Mouse (Mus musculus) CD8-positive naive resting alpha-beta T cell, adult 2 months (primary cell): ENCODE measurements at regions not wholly inside any gene's neighbourhood (a gene's known extent, or its start where the extent isn't known, plus 50 kb on each side); places are given as distances from the start of the nearest gene placed in this dataset.

Experiments
- DNase-seq, 2 experiments: peaks; one replicate each; pipeline ENCODE4 v3.0.0; 2022; ENCODE audit warnings: low read depth in 2 of 2, low spot score in 2 of 2

DNA sequence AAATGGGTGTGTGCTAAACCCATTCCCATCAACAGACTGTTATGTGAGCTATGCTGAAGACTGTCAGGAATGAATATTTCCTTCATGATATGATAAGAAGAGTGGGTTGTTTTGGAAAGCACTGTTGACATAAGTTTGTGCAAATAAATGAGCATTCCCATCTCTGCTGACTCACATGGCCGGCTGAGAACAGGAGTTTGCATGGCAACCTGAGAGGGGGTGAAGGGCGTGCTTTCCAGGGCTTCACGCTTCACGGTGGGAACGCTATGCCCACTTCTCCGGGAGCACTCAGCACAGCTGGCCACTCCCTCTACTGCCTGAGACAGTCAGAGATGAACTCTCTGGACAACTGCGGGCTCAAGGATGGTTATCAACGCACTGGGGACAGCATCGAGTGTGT lies 348.9 kb upstream of the Slc24a5 start:
- no peak for DNase-seq

DNA sequence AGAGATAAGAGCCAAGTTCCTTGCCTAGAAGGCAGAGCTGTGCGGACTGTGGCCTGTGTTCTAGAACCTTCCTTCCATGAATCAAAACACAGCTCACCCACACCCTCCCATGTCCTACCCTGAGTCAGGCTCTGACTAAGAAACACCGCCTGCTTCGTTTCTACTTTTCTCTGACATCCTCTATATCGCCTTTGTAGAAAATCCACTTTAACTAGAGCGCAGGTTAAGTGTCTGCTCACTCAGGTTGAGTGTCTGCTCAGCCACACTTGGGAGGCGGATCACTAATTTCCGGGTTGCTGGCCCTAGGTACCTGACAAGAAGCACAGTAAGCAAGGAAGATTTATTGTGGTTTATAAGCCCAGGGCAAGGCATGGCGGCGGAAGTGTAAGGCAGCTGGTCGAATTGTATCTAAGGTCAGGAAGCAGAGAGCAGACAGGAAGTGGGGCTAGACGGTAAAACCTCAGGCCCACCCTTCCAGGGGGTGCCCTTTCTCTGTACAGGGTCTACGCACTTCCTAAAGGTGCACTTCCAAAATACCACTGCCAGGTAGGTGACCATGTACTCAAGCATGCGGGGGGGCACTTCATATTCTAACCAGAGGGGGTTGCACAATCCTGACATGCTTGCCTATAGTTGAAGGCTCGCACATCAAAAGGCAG lies 348.0 kb upstream of the Slc24a5 start:
- peak in 1 of 2 experiments; percentile 14 for DNase-seq

DNA sequence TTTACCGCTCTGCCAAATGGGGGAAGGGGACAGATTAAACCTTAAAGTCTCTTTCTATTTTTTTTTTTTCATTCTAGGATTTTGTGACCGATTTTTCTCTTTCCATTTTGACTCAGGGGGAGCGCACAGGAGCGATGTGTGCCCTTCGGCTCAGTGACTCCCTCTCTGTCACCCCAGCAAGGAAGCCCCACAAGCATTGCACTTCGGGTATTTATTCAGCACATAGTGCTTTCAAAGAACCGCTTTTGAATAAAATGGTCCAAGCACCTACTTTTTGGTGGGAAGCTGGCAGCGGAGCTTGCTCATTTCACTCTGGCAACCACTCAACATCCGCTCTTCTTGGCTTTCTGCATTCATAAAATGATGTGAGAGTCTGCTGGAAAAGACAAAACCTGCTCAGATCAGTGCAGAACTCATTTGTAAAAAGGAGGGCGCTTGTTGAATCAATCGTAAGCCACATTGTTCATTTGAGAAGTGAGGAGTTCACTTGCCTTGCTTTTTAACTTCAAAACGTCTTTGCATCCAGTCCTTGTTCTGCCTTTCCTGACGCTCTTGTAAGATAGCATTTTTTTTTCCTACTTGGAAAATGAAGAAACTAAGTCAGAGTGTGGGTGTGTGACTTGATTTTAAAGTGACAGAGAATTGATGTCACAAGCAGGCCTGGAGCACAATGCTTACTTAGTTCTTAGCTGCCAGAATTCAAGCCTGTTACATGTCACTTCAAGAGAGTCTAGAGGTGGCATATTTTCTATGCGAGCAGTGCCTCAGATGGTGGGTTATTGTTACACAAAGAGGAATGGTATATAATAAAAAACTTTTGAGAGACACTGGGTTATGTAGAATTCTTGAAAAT lies 347.1 kb upstream of the Slc24a5 start:
- DNase-seq: no peak

DNA sequence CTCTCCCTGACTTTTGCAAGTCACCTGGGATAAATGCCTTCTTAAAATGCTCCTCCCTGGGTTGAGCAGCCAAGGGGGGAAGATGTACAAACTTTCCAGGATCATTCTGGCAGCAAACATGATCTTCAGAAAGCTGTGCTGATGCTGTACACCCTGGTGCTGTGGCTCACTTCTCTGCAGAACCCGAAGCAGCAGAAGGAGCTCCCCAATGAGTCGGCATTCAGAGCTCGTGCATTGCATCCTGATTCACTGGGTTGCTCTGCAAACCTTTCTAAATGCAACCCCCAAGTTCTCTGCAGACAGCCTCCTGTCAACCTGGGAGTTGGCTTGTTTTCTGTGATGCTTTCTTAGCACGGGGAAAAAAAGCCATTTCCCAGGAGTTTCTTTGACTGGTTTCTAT lies 343.8 kb upstream of the Slc24a5 start:
- DNase-seq: no peak

DNA sequence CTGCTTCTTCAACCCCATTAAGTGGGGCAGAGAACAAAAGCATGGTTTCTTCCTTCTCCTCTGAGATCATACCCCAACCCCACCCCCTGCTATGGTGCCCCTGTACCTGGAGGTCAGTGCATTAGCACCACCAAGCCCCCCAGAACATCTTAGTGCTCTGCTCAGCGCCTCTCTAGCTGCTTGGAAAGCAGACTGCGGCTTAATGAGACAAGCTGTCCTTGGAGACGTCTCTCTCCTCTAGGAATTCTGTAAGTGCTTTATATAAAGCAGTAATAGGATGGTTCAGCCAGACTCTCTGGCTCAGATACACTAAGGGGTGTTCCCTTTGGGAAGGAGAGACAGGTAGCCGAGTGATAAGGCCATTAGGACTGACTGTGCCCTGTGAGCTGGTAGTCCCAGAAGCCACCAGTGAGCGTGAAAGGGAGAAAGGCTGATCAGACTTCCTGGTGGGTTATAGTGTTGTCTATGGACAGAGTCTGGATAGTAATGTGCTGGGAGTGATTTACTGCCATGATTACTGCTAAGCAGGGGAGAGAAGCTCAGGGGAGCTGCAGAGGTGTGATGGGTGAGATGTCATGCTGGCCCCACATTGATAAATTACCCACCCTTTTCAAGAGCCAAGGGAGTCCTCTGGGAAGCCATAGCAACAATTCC lies 343.0 kb upstream of the Slc24a5 start:
- DNase-seq: no peak

DNA sequence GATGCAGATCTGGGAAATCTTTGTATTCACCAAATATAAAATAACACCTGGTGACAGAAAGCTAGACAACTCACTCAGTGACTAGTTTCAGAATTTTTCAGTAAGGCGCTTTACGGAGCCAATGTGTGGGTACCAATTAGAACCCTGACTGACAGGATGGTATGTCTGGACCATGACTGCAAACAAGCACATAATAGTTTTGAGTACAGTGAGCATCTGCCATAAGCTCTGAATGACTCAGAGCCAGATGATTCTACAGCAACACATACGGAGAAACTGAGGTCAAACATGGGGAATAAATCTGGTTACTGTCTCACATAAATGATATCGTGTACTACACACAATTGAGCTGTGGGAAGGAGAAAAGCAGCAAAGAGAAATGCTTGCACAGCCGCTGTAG lies 339.9 kb upstream of the Slc24a5 start:
- DNase-seq: no peak

DNA sequence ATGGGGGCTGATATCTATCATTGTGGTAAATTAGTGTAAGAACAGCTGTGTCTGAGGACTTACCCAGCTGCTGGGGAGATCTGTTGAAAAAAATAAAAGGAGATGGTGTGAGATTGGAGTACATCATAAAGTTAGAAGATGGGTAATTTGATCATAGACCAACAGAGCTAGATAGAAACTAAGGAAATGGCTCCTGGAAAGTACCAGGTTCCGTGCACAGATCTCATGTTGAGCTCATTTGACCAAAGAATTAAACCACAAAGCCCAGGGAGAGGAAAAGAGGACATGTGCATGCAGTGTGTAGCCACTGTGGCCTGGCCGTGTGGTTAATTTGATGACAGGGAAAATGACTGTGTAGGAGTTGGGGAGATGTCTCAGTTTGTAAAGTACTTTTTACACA lies 335.3 kb upstream of the Slc24a5 start:
- no peak for DNase-seq

DNA sequence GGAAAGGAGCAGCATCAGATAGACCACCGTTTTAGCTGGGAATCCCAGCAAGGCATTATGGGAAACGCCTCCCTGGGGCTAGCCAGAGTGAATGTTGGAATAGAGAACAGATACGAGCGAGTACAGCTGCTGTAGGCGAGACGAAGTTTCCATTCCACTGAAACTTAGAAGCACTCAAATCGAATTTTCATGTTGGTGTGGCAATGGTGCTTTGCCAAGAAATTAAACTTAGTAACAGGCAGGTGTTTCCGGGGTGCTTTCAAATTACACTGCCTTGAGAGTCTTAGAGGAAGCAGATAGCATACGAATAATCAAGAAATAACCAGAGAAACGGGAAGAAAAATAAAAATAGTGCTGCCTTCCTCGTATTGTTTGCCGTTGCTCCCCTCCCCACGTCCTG lies 327.1 kb upstream of the Slc24a5 start:
- no peak for DNase-seq

DNA sequence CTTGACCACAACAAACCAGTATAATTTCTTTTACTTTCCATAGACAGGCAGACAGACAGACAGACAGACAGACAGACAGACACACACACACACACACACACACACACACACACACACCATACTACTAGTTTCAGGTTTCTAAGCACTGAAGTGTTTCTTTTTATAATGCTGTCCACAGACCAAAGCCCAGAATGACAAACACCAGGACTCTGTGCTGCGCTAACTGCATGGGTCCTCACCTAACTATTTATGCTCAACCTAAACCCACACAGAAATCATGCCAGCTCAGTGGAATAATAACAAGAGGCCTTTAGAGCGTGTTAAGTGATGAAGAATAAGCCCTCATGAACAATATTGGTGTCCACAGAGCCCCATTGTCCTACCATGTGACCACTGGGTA lies 325.0 kb upstream of the Slc24a5 start:
- no peak for DNase-seq

DNA sequence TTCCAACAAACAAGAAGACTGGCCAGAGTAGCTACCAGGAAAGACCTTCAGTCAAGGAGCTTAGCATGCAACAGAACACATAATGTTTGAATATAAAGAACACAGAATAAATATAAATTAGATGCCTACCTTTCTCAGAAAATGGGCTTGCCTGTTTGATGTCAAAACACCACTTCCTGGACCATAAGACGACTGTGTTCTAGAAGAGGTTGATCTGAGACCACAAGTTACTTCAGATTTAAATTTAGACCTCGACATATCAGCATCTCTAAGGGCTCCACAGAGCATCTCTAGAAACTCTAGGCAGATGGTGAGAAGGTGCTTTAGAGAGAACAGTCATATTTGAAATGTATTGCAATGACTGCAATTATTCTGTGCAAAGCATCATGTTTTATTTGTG lies 322.9 kb upstream of the Slc24a5 start:
- DNase-seq: no peak

DNA sequence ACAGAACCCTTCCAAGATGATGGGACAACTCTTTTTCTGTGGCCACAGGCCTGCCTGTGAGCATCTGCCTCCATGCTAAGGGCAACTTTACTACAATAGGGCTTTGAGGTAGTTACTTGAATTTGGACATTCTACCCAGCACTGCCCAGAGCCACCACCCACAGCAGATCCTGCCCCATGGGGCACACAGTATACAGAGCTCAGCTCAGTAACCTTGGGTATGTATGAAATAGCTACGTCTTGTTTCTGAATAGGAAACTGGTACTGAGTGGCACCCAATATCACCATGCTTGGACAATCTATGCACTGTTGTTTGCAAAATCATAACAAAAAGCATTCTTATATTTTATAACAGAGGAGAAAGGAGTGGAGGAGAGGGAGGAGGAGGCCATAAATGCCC lies 320.8 kb upstream of the Slc24a5 start:
- no peak for DNase-seq

DNA sequence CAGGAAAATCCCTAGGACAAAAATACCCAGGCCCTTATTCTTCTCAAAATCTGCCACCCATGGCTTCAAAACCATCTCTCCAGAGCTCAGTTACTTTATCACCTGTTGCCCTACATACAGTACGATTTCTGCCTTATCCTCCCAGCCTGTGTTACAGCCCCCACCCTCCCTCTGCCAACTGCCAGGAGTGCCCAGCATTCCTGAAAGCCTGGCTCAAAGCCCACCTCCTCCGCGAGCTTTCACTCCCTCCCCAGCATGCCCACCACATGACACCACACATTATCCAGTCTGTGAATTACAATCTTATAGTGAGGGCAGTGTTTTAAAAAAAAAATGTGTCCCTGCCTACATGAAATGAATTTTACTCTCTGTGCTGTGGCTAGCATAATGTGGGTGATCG lies 320.3 kb upstream of the Slc24a5 start:
- no peak for DNase-seq

DNA sequence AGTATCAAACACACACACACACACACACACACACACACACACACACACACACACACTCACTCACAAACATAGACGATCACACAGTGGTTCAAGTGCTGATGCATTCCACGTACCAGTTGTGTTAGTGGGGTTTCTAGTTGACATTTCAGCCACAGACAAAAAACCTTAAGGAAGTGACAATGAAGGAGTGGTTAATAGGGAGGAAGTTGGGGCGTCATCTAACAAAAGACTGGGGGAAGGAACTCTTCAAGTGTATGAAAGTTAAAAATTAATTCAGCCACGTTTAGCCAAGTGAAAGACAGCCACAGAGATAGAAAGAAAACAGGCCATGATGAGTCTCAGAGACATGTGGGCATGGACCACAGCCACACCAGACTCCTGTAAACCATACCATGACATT lies 316.1 kb upstream of the Slc24a5 start:
- no peak for DNase-seq

DNA sequence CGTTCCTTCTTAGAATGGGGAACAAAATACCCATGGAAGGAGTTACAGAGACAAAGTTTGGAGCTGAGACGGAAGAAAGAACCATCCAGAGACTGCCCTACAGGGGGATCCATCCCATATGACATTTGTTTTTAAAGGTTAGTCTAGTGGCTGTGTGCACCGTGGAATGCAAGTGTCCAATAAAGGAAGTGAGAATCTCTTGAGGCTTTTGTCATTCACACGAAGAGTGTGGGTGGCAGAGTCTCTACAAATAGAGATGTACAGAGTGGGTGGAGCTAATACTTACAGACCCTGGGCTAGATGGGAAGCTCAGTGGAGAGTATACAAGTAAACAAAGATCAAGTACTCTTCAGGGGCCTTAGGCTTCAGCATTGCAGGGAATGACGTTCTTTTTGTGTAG lies 314.2 kb upstream of the Slc24a5 start:
- no peak for DNase-seq

DNA sequence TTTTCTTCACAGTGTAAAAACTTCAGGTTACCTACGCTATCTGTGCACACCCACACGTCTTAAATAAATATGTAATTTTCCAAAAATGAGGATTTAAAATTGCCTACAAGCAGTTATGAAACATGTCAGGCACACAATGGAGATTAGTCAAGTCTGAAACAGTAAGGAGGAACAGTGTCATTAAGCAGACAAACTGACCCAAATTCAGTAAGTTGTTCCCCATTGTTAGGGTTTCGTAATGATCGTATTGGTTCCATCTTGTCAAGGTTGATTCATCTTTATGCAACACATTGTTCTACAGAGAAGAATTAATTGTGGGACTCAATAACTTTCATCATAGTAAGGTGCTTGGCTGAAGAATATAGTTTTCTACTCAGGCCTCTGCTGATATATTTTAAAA lies 312.7 kb upstream of the Slc24a5 start:
- no peak for DNase-seq

DNA sequence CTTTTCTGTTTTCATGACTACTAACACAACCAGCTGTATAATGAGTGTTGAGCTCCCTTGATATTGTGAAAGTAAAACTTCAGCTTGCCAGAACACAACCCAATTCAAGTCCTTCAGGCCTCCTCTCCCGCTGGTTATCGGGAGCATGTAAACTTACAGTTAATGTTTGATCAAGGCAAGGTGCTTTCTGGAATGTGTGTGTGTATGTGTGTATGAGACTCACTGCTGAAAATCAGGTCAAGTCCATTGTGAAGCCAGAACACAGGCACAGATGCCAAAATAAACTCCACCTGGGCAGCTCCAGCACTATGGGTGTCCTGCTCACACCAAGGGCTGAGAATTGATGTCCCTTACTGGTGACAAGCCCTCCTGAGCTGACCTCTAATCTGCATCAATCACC lies 308.9 kb upstream of the Slc24a5 start:
- no peak for DNase-seq

DNA sequence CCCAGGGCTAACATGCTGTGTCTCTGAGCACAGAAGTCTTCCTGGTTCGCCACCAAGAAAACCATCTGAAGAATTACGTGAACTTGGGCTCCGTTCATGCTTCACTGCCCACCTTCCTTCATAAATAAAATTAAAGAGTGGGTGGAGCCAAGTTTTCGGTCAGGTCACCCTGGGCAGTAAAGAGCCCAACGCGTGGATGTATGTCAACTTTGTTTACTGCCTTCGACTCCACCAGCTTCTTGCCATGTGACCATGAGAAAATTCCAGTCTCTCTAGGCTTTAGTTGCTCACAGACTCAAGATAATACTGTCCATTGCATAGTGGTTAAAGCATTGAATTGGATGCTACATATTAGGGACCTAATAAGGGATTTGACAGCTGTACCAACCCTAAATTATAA lies 304.3 kb upstream of the Slc24a5 start:
- DNase-seq: no peak

DNA sequence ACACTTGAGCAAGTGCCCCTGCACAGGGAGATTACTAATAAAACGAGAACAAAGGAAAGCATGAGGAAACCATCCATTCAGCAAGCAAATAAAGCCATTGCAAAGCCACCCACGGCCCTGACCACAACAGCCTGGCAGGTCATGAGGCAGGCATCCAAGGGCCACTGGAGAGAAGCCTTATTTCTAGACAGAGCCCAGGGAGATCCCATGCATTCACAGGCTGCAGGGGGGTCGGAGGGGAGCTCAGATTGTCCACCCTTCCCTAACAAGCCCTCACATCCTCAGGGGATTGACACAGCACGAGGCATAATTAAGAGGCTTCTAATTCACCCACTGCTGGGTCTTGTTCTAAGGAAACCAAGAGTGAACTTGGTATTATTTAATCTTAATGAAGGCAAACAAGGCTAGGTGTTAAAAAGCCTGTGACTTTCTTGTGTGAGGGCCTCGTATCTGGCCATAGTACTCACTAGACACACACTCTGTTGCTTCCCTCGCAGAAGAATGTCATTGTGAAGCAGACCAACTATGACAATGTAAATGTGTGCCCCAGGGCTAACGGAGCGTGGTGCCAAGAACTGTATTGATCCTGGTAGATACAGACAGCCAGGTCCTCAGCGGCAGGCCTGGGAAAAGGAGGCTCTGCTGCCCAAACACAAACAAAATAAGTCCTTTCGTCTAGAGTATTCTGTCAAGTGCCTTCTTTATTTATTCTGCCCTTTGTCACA lies 303.6 kb upstream of the Slc24a5 start:
- DNase-seq: no peak

DNA sequence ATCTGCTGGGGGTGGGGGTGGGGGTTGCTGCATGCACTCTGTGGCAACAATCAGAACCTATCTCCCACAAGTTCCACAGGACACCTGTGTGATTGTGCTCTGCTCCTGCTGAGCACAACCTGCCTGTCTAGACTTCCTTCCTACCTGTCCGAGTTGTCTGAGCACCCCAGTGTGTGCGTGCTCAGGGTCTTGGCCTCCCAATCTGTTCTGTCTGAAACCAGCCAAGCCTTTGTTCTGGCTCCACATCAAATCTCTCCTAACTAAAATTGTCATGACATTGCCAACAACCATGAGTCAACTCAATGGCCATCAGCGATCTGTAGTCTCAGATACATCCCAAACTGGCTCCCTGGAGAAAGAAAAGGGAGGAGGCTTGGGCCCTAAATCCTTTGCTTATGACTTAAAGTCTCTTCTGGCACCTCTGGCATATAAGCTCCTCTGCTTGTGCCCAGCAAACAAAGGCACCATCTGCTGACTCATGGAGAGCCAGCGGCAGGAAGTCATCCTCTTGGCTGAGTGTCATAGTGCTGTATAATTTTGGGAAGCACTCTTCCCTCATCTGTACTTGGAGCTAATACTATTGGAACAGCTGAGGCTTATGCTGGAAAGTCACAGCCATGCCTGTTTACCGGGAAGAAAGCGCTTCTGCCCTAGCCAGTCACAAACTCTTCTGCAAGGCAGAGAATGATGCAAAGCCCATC lies 298.5 kb upstream of the Slc24a5 start:
- no peak for DNase-seq

DNA sequence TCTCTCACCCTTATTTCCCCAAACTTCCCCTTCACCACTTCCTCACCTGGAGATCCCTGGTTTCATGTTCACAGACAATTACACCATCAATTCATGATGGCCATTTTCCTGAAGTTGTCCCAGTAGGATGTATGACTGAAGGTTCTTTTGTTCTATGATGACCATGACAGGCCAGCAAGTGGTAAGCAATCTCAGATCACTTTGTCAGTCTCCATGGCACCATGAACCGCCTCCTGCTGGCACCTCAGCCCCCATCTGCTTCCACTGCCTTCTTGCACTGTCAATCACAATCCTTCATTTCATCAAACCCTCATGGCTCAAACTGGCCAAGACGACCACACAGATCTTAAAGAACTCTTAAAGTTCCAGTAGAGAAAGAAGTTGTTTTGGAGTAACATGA lies 297.9 kb upstream of the Slc24a5 start:
- no peak for DNase-seq

DNA sequence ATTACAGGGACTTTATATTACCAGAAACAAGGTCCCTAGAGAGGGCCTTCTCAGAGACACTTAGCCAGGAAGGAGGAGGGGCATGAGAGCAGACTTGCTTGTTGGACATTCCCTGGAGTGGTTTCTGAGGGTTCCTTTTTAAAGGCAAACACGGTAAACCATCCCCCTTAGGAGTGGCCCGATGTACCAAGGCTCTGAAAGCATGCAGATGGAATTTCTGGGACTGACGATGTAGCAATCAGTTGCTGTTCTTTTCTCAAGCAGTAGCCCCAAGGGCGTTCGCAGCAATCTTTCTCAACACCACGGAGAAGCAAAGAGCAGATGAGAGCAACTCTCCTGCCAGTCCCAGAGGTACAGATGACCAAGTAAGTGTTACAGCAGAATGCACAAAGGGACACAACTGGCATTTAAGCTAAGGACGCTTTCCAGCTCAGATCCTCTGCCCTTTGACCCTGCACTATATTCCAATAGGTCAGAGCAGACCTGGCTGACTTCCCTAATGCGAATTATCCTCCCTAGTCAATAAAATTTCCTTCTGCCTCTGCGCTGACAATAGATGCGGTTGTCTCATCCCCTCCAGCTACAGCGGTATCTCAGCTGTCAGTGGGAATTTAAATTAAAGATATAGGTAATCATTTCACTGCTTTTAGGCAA lies 295.7 kb upstream of the Slc24a5 start:
- no peak for DNase-seq
